Mouse (Mus musculus) cerebral cortex, adult 2 months (tissue): Measurements from ENCODE around the gene Btbd3.

Experiments
- WGBS: fragments of 180-500 bp; shearing (Covaris S2); methylation state at CpG from one replicate; pipeline ENCODE4 v1.1.7; 2018; 5-methylcytosine and 5-hydroxymethylcytosine counted together

Gene Btbd3

DNA sequence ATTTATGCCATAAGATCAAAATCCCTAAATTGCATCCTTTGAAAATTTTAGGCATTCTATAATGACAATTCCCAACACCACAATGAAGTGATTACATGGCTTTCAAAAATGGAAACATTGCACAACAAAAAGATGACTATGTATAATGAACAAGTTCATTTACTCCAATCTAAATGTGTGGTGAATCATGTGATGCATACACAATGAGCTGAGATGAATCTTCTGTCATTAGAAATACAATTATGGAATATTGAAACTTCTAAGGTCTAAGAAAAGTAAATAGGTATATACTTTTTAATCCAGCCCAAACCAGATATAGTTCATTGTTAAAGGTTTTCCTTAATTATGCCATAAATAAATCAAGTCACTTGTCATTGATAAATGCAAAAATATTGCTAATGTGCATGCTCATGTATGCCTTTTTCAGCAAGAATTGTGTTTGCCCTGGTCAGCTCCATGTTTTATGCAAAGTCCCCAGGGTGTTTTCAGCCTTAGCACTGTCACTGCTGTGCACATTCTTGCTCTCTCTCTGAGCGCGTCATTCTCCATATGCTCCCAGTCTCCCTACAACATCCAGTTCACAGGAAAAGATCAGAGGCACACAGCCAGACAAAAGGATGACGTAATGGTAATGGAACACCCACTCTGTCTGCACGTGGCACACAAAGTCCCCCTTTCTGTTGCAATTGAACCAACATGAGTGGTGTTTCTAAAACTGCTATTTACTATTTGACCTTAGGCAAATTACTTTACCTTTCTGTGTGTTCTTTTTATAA is 149.6 kb downstream of the Btbd3 start:
- WGBS = 20% methylated on average over 4 of the region's 4 CpGs

DNA sequence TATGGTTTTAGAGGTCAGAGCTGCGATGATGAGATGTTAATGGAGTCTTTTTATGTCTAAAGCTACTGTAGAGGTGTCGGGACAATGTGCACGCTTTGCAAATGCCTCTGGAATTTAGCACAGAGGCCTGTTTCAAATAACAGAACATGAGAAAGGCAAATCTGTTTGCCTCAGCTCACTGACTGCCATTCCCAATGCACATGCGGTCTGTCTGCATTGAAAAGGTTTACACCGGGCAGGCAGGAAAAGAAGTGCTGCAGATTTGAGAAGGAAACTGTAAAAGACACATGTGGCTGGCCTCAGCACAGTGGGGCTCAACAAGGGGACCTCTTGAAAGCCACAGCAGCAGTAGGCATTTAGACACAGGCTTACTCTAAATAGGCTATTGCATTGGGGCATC is 156.2 kb downstream of the Btbd3 start:
- WGBS = 59% methylated on average over 5 of the region's 5 CpGs

DNA sequence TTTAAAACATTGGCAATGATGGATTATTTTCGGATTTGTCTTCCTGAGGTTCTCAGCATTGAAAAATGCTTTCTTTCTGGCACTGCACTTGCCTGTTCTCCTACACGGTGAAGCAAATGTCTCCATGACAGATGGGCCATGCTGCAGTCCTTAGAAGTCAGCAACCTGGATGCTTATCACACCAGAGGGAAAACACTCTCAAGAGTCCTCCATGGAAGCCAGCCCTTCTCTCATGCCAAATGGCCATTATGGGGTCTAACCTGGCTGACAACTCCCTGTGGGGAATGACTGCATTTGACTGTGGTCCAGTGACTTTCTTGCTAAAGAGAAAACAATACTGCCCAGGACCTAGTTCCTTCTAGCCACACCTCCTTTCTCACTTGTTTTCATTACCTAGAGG is 166.0 kb downstream of the Btbd3 start:
- 83% methylated on average over 2 of the region's 2 CpGs for WGBS

DNA sequence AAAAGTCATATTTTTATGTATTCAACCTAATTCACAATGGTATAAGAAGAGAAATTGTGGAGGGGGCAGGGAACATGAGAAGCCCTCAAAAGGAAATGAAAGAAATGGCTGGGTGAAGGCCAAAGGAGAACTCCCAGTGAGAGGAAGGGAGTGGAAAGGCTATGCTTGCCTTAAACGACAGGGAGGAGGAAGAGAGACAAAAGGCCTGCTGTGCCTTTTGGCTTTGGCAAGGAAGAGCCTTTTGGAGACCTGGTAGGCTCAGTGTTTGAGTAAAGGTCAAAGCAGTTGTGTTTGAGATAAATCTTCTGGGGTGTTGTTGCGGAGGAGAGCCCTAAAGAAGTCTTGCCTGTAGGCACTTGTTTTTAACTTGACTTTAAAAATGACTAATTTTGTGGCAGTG is 175.6 kb downstream of the Btbd3 start:
- 68% methylated on average over 2 of the region's 2 CpGs for WGBS

DNA sequence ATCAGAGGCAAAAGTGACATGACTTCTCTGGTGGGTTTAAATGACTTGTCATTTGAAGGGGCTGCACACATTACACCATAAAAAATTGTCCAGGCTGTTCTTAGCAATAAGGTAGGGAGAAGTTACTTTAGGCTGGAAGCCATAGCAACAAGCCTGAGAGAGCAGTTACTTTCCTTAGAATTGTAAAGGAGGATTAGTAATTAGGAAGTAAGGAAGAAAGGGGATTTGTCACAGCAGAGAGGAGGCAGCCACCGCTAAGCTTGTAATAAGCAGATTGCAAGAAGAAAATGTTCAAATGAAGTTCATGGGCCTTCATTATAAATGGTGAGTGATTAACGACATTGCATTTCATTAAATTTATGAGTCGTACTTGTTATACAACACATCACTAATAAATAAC is 190.1 kb downstream of the Btbd3 start:
- WGBS = 50% methylated on average over 3 of the region's 3 CpGs

DNA sequence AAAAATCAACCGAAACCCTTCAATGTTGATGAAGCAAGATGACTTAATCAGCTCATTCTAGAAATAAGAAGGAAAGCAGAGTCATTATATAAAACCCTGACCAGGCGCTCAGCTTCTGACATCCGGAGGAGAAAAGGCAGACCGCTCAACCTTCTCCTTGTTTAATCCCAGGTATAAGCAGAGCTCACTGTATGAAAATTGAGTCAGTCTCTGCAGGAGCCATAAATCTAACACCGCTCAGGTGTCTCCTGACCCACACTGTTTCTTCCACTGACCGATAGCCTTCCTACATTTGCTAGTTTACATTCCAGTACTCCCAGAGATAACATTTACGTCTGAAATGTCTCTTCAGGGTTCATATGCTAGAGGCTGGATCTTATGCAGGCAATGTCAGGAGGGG is 190.6 kb downstream of the Btbd3 start:
- 77% methylated on average over 7 of the region's 7 CpGs for WGBS

DNA sequence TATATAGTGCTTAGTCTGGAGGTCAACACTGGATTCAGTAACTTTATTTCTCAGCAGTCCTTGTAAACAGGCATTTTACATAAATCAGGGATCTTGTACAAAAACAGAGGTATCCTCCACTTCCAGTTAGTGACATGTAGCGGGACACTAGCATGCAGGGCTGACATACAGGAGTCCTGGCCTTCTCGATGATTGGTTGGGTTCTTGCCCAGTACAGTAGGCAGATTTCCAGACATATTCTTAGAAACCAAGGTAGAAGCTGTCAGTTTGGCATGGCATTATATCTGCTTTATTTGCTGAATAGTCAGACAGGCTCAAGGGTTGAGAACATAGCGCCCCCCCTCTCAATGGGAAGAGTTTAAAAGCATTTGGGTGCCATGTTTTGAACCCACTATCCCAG is 191.3 kb downstream of the Btbd3 start:
- WGBS = 91% methylated on average over 3 of the region's 3 CpGs

DNA sequence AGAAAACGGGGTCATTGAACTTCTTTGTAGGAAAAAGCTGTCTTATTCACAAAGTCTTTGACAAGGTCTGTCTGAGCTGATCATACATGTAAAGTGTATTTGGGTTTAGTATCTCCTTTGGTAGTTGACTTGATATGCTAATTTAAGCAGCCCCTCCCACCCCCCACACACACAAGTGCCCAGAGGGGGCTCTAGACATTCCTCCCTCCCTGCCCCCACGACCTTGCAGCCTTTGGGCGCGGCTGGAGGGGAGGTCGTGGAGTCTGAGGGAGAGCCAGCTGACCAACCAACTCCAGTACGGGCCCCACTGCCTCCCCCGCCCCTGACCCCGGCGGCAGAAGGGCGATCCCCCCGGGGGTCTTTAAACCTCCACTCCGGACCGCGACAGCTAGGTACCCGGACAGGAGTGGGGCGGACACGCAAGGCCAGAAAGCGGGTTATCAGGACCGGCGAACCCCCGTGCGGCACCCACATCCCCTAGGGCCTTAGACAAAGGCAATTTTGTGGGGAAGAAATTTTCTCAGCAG is 211.7 kb downstream of the Btbd3 start:
- 84% methylated on average over 22 of the region's 22 CpGs for WGBS

DNA sequence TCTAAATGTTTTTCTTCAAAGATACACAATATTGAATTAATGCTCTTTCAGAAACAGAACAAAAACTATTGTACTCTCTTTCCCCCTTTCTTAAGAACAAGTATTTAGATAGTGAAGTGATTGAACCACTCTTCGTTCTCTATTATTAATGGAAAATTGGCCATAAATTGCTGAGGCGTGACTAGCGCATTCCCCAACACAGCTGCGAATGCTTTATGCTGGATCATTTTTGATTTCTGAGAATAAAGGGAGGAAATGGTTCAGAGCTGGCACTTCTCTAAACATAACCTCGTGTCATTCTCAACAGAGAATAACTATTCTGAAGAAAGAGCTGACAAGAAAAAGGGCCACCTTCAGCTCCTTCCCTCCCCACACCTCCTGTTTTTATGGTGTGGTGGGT is 217.0 kb downstream of the Btbd3 start:
- WGBS = 82% methylated on average over 5 of the region's 5 CpGs

DNA sequence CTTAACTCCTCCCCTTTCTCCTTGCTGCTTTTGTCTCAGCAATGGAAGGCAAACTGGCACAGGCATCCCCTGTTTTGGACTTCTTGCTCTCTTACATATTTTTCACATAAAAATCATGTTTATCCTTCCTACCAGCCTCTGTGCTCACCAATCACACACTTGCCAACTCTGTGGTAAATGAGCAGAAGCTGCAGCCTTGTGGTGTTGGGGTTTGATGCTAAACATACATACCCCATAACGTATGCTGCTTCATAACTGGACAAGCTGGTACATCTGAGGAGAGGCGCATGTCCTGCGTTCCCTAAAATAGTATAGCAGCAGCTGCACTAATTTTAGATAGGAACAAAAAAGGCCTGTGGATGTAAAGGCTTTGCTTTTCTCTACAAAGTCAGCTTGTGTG is 220.1 kb downstream of the Btbd3 start:
- 49% methylated on average over 3 of the region's 3 CpGs for WGBS

DNA sequence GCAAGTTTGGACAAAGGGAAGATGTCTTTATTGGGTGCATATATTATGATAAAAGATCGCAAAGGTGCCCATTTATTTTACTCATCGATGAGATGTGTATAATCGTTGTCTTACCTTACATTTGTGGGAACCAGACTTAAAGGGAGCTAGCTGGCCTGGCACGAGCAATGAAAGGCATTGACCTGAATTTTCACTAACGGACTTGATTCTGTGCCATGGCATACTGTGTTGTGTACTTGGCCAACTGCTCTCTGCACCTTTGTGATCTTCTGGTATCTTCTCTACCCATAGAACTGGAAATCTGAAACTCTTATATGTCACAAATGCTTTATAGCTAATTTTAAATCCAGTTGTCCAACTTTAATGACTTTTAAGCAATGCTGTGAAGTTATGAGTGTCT is 220.9 kb downstream of the Btbd3 start:
- 81% methylated on average over 5 of the region's 5 CpGs for WGBS

DNA sequence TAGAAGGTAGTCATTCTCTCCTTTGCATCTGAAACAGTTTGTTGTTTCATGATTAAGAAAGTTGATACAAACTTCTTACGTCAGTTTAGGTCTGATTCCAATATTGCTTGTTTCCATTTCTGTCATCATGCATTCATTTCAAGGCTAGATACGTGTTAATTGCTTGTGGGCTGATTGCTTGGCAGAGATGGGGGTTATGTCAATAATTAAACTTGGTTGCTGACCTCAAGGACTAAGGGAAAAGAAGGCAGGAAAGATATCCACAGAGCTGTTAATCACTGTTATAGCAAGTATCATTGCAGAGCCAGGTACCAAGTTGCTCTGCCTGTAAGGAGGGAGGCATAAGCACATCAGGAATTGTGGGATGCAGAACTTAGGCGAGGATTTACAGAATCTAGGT is 226.2 kb downstream of the Btbd3 start:
- 83% methylated on average over 3 of the region's 3 CpGs for WGBS

DNA sequence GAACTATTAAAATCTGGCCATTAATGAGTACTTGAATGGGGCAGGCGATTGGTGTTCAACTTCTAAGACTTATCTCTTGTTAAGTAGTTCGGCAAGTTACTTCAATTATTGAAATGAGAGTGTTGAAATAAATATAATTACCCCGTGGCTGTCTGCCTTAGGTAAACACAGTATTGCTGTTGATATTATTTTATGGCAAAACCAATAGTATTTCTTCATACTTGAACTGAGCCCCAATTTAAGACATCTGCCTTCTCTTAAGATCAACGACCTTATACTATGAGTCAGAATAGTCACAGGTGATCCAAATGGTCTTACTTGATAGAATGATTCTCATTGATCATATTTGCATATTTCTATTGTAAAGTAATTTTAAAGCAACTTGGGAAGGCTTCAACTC is 228.5 kb downstream of the Btbd3 start:
- 85% methylated on average over 4 of the region's 4 CpGs for whole genome bisulfite sequencing

DNA sequence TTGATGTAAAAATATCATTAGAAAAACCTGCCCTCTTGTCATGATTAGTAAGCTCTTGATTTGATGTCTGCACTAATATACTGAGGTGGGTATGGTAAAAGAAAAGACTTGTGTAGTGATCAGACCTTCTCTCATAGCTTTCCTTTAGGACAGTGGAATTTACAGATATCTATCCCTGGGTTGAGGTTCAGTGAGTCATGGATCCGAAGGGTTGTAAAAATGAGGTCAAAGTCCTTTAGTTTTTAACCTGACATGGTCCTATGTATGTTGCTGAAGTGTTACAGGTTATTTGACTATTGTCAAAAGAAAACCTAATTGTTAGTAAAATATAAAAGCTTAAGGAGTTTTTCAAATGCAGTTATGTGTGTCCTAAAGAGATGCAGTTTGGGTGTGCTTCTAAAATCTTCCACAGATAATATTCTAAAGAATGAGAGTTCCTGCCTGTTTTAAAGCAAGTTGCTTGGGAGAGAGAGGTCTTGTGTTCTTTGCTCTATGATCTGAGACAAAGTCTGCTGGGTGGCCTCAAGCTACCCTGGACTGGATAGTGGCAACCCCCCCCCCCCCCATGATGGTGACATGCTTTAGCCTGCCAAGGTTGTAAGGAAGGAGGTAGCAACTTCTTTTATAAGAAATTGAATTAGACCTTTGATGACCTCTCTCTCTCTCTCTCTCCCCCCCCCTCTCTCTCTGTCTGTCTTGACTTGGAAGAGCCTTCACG is 234.5 kb downstream of the Btbd3 start:
- 83% methylated on average over 2 of the region's 2 CpGs for WGBS

DNA sequence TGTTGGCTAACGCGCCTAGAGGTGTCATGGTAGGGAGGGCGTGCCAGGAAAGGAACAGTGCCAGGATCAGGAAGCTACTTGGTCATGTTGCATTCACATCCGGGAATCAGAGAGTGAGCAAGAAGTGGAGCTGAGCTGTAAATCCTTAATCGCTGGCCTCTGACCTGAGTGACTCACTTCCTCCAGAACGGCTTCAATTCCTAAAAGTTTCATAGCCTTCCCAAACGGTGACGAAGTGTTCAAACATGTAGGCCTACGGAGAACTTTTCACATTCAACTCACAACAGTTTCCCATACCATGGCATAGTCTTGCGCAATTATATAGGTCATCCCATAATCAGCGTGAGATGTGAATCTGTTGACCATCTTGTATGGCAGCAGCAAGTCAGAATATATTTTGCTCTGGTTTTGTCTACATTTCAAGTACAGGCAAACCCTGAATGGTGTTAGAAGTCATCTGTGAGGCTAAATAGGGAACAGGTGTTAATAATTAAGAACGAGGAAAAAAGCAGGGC is 247.6 kb downstream of the Btbd3 start:
- WGBS = 88% methylated on average over 12 of the region's 12 CpGs

DNA sequence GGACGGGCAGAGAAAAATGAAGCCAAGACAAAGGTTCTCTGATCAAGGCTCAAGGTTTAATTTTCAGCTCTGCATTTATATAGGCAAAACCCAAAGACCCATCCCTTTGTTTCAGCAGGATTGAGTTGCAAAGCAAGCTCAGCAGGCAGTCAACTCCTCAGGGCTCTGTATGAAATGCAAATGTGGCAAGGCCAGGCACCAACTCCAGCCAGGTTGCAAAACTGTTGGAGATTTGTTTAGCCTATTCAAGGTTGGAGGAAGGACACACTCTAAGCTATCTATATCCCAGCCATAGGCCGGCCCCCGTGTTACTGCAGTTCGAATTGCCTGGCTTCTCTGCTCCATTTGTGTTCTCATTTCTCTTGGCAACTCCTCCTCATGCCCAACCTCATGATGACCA is 259.2 kb downstream of the Btbd3 start:
- WGBS = 67% methylated on average over 4 of the region's 4 CpGs

DNA sequence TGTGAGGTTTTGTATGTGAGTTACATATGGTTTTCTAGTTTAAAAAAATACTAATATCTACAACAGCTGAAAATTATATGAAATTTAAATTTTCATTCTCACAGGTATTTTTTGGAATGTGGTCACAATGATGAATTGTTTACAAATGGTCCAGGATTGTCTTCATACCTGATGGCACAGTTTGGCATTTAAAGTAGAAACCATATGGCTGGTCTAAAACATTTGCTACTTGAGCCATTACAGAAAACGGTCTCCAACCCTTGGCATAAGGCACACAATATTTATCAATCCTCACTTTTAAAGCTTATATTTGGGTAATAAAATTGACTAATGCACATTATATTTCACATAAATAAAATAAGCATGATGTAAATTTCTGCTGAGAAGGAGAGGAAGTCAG is 272.1 kb downstream of the Btbd3 start:
- WGBS = 90% methylated on average over 1 of the region's 1 CpGs

DNA sequence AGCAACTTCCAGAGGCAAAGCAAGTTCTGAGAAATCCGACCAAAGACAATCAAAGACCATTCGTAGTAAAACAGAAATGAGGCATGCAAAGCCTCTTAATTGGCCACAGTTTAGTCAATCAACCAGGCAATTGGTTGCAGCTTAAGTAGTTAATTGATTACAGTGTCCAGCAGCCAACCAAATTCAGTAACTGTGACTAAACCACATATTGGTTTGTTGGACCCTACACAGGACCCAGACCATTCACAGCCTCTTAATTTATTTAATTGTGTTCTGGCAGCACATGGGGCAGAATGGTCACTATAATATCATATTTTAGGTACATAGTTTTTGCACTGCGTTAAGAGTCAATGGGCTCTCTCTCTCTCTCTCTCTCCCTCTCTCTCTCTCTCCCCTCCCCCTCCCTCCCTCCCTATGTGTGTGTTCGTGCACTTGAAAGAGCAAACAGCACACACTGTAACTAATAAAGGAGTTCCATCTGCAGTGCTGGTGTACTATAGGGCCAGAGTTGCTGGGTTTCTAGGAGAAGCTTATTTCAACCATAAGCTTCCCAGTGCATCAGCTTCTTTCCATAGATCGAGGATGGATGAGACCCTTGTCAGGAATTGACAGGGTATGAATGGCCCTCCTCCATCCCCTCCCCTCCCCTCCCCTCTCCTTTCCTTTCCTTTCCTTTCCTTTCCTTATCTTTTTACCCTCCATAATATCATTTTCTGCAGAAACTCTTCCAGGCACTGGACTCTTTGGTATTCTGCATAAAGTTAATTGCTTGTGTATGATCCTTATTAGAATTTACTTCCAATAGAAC is 275.0 kb downstream of the Btbd3 start:
- WGBS = 50% methylated on average over 5 of the region's 5 CpGs

DNA sequence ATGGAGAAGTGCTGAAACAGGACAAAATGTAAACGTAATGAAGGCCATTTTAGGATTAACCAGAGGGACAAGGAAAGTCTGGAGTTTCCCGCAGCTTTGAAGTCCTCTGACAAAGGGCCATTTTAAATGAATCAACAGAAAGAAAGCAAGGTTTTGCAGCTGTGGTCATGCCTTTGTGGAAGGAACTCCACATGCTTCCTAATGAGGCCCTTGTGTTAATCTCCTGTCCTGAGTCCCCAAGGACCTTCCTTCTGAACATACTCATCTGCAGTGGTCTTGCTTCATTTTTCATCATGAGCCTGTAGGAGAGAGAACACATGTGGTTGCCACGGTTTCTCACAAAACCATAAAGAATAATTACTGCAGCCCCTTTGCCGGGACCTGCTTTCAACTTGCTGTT is 275.6 kb downstream of the Btbd3 start:
- 57% methylated on average over 4 of the region's 4 CpGs for WGBS

DNA sequence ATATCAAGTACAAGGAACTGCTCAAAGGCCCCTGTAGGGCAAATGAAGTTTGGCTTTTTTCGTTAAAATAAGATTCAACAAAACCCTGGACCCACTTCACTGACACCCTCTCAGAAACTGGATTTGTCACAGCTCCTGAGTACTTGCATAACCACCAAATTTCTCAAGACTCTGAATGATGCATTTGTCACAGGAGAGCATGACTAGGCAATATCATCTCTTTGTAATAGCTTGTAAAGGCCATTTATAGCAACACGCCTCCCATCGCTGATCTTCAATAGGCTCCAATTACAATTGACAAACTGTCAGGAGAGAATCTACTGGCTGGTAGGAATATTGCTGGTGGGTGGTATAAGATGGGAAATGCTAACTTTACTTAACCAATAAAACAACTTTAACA is 283.3 kb downstream of the Btbd3 start:
- 91% methylated on average over 3 of the region's 3 CpGs for WGBS

DNA sequence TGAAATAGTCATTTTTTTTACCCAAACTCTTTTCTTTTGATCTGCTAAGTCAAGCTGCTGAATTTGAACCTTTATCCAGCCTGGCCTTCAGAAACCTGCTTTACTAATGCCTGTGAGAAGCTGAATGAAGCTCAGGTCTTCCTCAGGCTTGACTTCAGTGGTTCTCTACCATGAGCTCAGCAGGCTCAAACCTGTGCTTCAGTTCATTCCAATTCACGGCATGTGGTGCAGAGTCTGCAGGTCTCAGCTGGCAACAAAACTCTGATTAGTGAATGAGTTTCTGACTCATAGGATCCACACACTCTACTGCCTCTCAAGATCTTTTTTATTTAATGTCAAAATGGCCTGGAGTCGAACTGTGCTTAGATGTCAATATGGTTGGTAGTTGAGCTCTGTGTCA is 292.6 kb downstream of the Btbd3 start:
- 77% methylated on average over 2 of the region's 2 CpGs for WGBS

DNA sequence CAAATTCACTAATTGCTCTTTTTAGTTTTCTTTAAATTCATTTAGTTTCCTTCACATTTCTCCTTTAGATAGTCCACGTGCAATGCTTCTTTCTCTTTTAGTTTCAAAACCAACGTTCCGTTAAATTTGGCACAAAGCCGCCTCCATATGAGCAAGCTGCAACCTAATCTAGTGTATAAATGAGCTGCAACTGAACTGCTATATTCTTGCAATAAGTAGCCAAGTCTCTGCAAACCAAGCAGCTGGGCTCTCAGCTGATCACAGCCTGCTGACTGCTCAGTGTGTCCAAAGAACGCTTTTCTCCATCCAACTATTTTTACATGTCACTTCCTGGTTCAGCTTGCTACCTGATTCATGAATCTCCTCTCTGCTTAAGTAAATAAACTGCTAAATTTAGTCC is 295.2 kb downstream of the Btbd3 start:
- WGBS = 16% methylated on average over 5 of the region's 5 CpGs
